Mouse (Mus musculus) B cell, adult 62 days (primary cell): ENCODE measurements around the gene Gm3127. TPM values are rescaled to one million over a fixed set of nuclear protein-coding genes. Genes with fewer than 3 reads are reported as not detected.

ENCODE experiments used
- total RNA-seq: library from RNA; stranded (reverse); gene quantifications from 4 replicates; pipeline ENCODE4 v1.2.4, GENCODE M21; 2023

Gene Gm3127
- total RNA-seq = not detected in 4 replicates

GRCm38 (mm10) chr14:4164730-4165129 is at the start of gene Gm3127:
TSS of gene Gm3127 (plus strand) at chr14:4165030.

GRCm38 (mm10) chr14:4182491-4183210 is 17.8 kb downstream of the Gm3127 start, which contains the start of gene Gm2974:
TSS of gene Gm2974 (plus strand) at chr14:4182576.

Other genes with a start within 250 kb of the Gm3127 start
- gene Gm3029, start 233.3 kb upstream of the Gm3127 start, total RNA-seq = not detected in 4 replicates
- not detected in 4 replicates for gene Gm3095, start 201.5 kb upstream of the Gm3127 start, total RNA-seq
- gene Gm3099, start 166.6 kb upstream of the Gm3127 start, total RNA-seq = not detected in 4 replicates
- 0.33 TPM in 1 of 4 replicates, not detected in the others for gene Gm5796, start 141.1 kb upstream of the Gm3127 start, total RNA-seq
- not detected in 4 replicates for gene Gm3115, start 80.9 kb upstream of the Gm3127 start, total RNA-seq
- not detected in 4 replicates for gene Gm8108, start 54.5 kb upstream of the Gm3127 start, total RNA-seq
- gene Gm2974, start 17.5 kb downstream of the Gm3127 start, total RNA-seq = not detected in 4 replicates
- gene Gm3138, start 84.6 kb downstream of the Gm3127 start, total RNA-seq = not detected in 4 replicates
- not detected in 4 replicates for gene Gm3149, start 152.3 kb downstream of the Gm3127 start, total RNA-seq
- not detected in 4 replicates for gene 2610042L04Rik, start 169.7 kb downstream of the Gm3127 start, total RNA-seq
- not detected in 4 replicates for gene Gm3159, start 232.5 kb downstream of the Gm3127 start, total RNA-seq